Mouse (Mus musculus): ENCODE results near the gene Bcas3. TPM values are rescaled to one million over a fixed set of nuclear protein-coding genes. Genes with fewer than 3 reads are reported as not detected.

The Bcas3 gene
- polyA plus RNA-seq, 1 experiment from 2014 or later, result 29.7 TPM

GRCm38 (mm10) chr11:85571040-85571439, 218.1 kb downstream of the Bcas3 start:
- no peaks in the 10 kb centered on the region for H3K36me3 ChIP-seq (ENCODE audit: control insufficient read depth, insufficient read depth, low read length)
- H3K9ac ChIP-seq (ENCODE audit: low read depth, low read length), result no peak overlapping the region
- H3K27me3 ChIP-seq (replicated peaks; ENCODE audit: control insufficient read depth, insufficient read depth, low read length), result no peaks in the 10 kb centered on the region
- H3K4me1 ChIP-seq (ENCODE audit: control insufficient read depth, insufficient read depth, low read depth, low read length), result no peaks in the 10 kb centered on the region
- no peak overlapping the region for H3K4me2 ChIP-seq (ENCODE audit: low read length)
- H3K9me3 ChIP-seq (ENCODE audit: control insufficient read depth, low read length), result no peaks in the 10 kb centered on the region
- no peak overlapping the region for H3K4me3 ChIP-seq (ENCODE audit: low read length)
- 32% methylated on average over 3 of the region's 3 CpGs for WGBS
- no peak overlapping the region for H3K27ac ChIP-seq (ENCODE audit: low read depth, low read length)
- no peak for ATAC-seq

- no peaks in the 10 kb centered on the region for H3K36me3 ChIP-seq (ENCODE audit: control insufficient read depth, insufficient read depth, low read length)
- ATAC-seq, result no peak
- H3K9me3 ChIP-seq (ENCODE audit: control insufficient read depth, low read length), result no peaks in the 10 kb centered on the region
- H3K27ac ChIP-seq (ENCODE audit: low read depth, low read length), result no peak overlapping the region
- no peaks in the 10 kb centered on the region for H3K27me3 ChIP-seq (replicated peaks; ENCODE audit: control insufficient read depth, insufficient read depth, low read length)
- no peaks in the 10 kb centered on the region for H3K4me1 ChIP-seq (ENCODE audit: control insufficient read depth, insufficient read depth, low read depth, low read length)
- no peak overlapping the region for H3K4me2 ChIP-seq (ENCODE audit: low read length)
- no peak overlapping the region for H3K4me3 ChIP-seq (ENCODE audit: low read length)
- 54% methylated on average over 5 of the region's 5 CpGs for WGBS
- H3K9ac ChIP-seq (ENCODE audit: low read depth, low read length), result no peak overlapping the region
These were observed 219.0 kb downstream of the Bcas3 start for GRCm38 (mm10) chr11:85571936-85572335.

- no peak overlapping the region for H3K9ac ChIP-seq (ENCODE audit: low read depth, low read length)
- H3K27me3 ChIP-seq (replicated peaks; ENCODE audit: control insufficient read depth, insufficient read depth, low read length), result no peaks in the 10 kb centered on the region
- H3K4me3 ChIP-seq (ENCODE audit: low read length), result no peak overlapping the region
- no peaks in the 10 kb centered on the region for H3K9me3 ChIP-seq (ENCODE audit: control insufficient read depth, low read length)
- no peaks in the 10 kb centered on the region for H3K4me1 ChIP-seq (ENCODE audit: control insufficient read depth, insufficient read depth, low read depth, low read length)
- H3K4me2 ChIP-seq (ENCODE audit: low read length), result no peak overlapping the region
- H3K36me3 ChIP-seq (ENCODE audit: control insufficient read depth, insufficient read depth, low read length), result no peaks in the 10 kb centered on the region
- H3K27ac ChIP-seq (ENCODE audit: low read depth, low read length), result no peak overlapping the region
- no peak for ATAC-seq
- WGBS, result 78% methylated on average over 3 of the region's 3 CpGs
These were observed 219.6 kb downstream of the Bcas3 start for GRCm38 (mm10) chr11:85572590-85572989.

- WGBS, result 10% methylated on average over 4 of the region's 4 CpGs
- no peaks in the 10 kb centered on the region for H3K4me1 ChIP-seq (ENCODE audit: control insufficient read depth, insufficient read depth, low read depth, low read length)
These were observed 221.5 kb downstream of the Bcas3 start for GRCm38 (mm10) chr11:85574496-85574895.

GRCm38 (mm10) chr11:85577816-85578645, 225.1 kb downstream of the Bcas3 start:
- Histone ChIP-seq H3K27me3 (replicated peaks; ENCODE audit: control insufficient read depth, insufficient read depth, low read length) (no peaks in the 10 kb centered on the region), H3K36me3 (ENCODE audit: control insufficient read depth, insufficient read depth, low read length) (no peaks in the 10 kb centered on the region), H3K4me1 (ENCODE audit: control insufficient read depth, insufficient read depth, low read depth, low read length) (no peaks in the 10 kb centered on the region), H3K4me2 (ENCODE audit: low read length) (no peak overlapping the region), H3K4me3 (ENCODE audit: low read length) (no peak overlapping the region), H3K9ac (ENCODE audit: low read depth, low read length) (no peak overlapping the region), H3K9me3 (ENCODE audit: control insufficient read depth, low read length) (no peaks in the 10 kb centered on the region), H3K27ac (ENCODE audit: low read depth, low read length) (no peak overlapping the region; the same call in 1 of the 2 replicates)
- WGBS, result 60% methylated on average over 15 of the region's 15 CpGs
- ATAC-seq, result peak; percentile 42; the same call in 1 of the 2 replicates

More at GRCm38 (mm10) chr11:85574496-85574895, 221.5 kb downstream of the Bcas3 start:
- H3K27me3 ChIP-seq (replicated peaks; ENCODE audit: control insufficient read depth, insufficient read depth, low read length), result no peaks in the 10 kb centered on the region
- H3K4me2 ChIP-seq (ENCODE audit: low read length), result no peak overlapping the region
- no peak overlapping the region for H3K27ac ChIP-seq (ENCODE audit: low read depth, low read length)
- H3K4me3 ChIP-seq (ENCODE audit: low read length), result no peak overlapping the region
- no peaks in the 10 kb centered on the region for H3K36me3 ChIP-seq (ENCODE audit: control insufficient read depth, insufficient read depth, low read length)
- no peak overlapping the region for H3K9ac ChIP-seq (ENCODE audit: low read depth, low read length)
- H3K9me3 ChIP-seq (ENCODE audit: control insufficient read depth, low read length), result no peaks in the 10 kb centered on the region
- ATAC-seq, result no peak

- Histone ChIP-seq H3K27ac (ENCODE audit: low read depth, low read length) (no peak overlapping the region), H3K4me2 (ENCODE audit: low read length) (no peak overlapping the region), H3K4me1 (ENCODE audit: control insufficient read depth, insufficient read depth, low read depth, low read length) (no peaks in the 10 kb centered on the region), H3K4me3 (ENCODE audit: low read length) (no peak overlapping the region), H3K9ac (ENCODE audit: low read depth, low read length) (no peak overlapping the region), H3K36me3 (ENCODE audit: control insufficient read depth, insufficient read depth, low read length) (no peaks in the 10 kb centered on the region), H3K9me3 (ENCODE audit: control insufficient read depth, low read length) (no peaks in the 10 kb centered on the region), H3K27me3 (replicated peaks; ENCODE audit: control insufficient read depth, insufficient read depth, low read length) (no peaks in the 10 kb centered on the region)
- ATAC-seq, result no peak
- WGBS, result 69% methylated on average over 8 of the region's 8 CpGs
These were observed 231.1 kb downstream of the Bcas3 start for GRCm38 (mm10) chr11:85584086-85584485.

- no peaks in the 10 kb centered on the region for H3K36me3 ChIP-seq (ENCODE audit: control insufficient read depth, insufficient read depth, low read length)
- no peaks in the 10 kb centered on the region for H3K4me1 ChIP-seq (ENCODE audit: control insufficient read depth, insufficient read depth, low read depth, low read length)
- H3K4me3 ChIP-seq (ENCODE audit: low read length), result no peak overlapping the region
- ATAC-seq, result no peak
- H3K27me3 ChIP-seq (replicated peaks; ENCODE audit: control insufficient read depth, insufficient read depth, low read length), result no peaks in the 10 kb centered on the region
- no peak overlapping the region for H3K9ac ChIP-seq (ENCODE audit: low read depth, low read length)
- H3K4me2 ChIP-seq (ENCODE audit: low read length), result no peak overlapping the region
- H3K9me3 ChIP-seq (ENCODE audit: control insufficient read depth, low read length), result no peaks in the 10 kb centered on the region
- no peak overlapping the region for H3K27ac ChIP-seq (ENCODE audit: low read depth, low read length)
- 38% methylated on average over 3 of the region's 3 CpGs for whole genome bisulfite sequencing
These were observed 240.7 kb downstream of the Bcas3 start for GRCm38 (mm10) chr11:85593636-85594035.

GRCm38 (mm10) chr11:85599251-85599650, 246.3 kb downstream of the Bcas3 start:
- ATAC-seq, result no peak
- no peaks in the 10 kb centered on the region for H3K4me1 ChIP-seq (ENCODE audit: control insufficient read depth, insufficient read depth, low read depth, low read length)
- no peaks in the 10 kb centered on the region for H3K36me3 ChIP-seq (ENCODE audit: control insufficient read depth, insufficient read depth, low read length)
- no peaks in the 10 kb centered on the region for H3K9me3 ChIP-seq (ENCODE audit: control insufficient read depth, low read length)
- H3K27ac ChIP-seq (ENCODE audit: low read depth, low read length), result no peak overlapping the region
- H3K4me2 ChIP-seq (ENCODE audit: low read length), result no peak overlapping the region
- H3K4me3 ChIP-seq (ENCODE audit: low read length), result no peak overlapping the region
- no peak overlapping the region for H3K9ac ChIP-seq (ENCODE audit: low read depth, low read length)
- no peaks in the 10 kb centered on the region for H3K27me3 ChIP-seq (replicated peaks; ENCODE audit: control insufficient read depth, insufficient read depth, low read length)

GRCm38 (mm10) chr11:85603546-85604322, 250.8 kb downstream of the Bcas3 start:
- Histone ChIP-seq H3K9ac (ENCODE audit: low read depth, low read length) (no peak overlapping the region), H3K27me3 (replicated peaks; ENCODE audit: control insufficient read depth, insufficient read depth, low read length) (no peaks in the 10 kb centered on the region), H3K4me3 (ENCODE audit: low read length) (no peak overlapping the region), H3K27ac (ENCODE audit: low read depth, low read length) (no peak overlapping the region), H3K36me3 (ENCODE audit: control insufficient read depth, insufficient read depth, low read length) (no peaks in the 10 kb centered on the region), H3K9me3 (ENCODE audit: control insufficient read depth, low read length) (no peaks in the 10 kb centered on the region), H3K4me1 (ENCODE audit: control insufficient read depth, insufficient read depth, low read depth, low read length) (no peaks in the 10 kb centered on the region), H3K4me2 (ENCODE audit: low read length) (no peak overlapping the region)
- WGBS, result 95% methylated on average over 3 of the region's 3 CpGs
- ATAC-seq, result no peak
